Mouse (Mus musculus) liver, adult 2 months (tissue): ENCODE measurements at regions not wholly inside any gene's neighbourhood (a gene's known extent, or its start where the extent isn't known, plus 50 kb on each side); places are given as distances from the start of the nearest gene placed in this dataset.

Experiments used
- CTCF ChIP-seq: fragments of 200-500 bp; IDR thresholded peaks from 2 replicates; pipeline ENCODE4 v1.5.1; 2011; ENCODE audit warnings: low read depth, low read length, control low read depth
- POLR2A ChIP-seq: fragments of 200-500 bp; IDR thresholded peaks from 2 replicates; pipeline ENCODE4 v1.6.1; 2011; ENCODE audit warnings: low read length, control low read depth; ENCODE audit not compliant: insufficient read depth; ENCODE audit errors: extremely low read depth

GRCm38 (mm10) chr9:120681404-120681803, 110.2 kb downstream of the Rpl14 start:
- TF ChIP-seq CTCF, result no peak
- no peak for TF ChIP-seq POLR2A
